Mouse (Mus musculus): ENCODE data around the gene Sde2. TPM values are rescaled to one million over a fixed set of nuclear protein-coding genes. Genes with fewer than 3 reads are reported as not detected.

Gene Sde2
- total RNA-seq, 2 experiments from 2014 or later: 23.4 to 24.5 TPM

GRCm38 (mm10) chr1:180901107-180901506, 50.2 kb downstream of the Sde2 start:
- H3K27ac ChIP-seq: no peak overlapping the region
- TF ChIP-seq CTCF (IDR thresholded peaks at IDR 0.05): peak; percentile 79
- no peak for DNase-seq (ENCODE audit: extremely low spot score in 1 of 2, low spot score in 2 of 2)
- intact Hi-C loops (cut with DNase I): loop anchor here (1.0 kb wide), 1 partner anchor 73 kb away; no protein-coding TSS in a partner anchor
- H3K4me3 ChIP-seq: no peak overlapping the region

DNA sequence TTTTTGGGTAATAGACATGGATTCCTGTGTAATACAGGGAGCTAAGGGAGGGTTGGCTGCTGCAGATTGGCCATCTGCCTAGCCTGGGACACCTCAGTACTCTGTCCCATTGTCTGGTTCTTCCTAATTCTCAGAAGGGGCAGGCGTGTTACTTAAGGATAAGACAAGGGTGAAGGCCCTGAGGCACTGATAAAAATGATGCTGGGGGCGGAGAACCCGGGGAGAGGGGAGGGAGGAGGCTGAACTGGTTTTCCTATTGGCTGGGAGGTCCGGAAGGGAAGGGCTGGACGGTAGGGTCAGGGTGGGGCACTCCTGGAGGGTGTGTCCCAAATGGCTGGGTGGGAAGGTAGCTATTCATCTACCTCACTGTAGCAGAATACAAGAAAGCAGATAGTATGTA, 52.0 kb downstream of the Sde2 start:
- intact Hi-C loops (cut with DNase I): no loop called here
- H3K4me3 ChIP-seq: no peak overlapping the region
- DNase-seq (ENCODE audit: extremely low spot score in 1 of 2, low spot score in 2 of 2): no peak
- TF ChIP-seq CTCF (IDR thresholded peaks at IDR 0.05): no peak
- no peak overlapping the region for H3K27ac ChIP-seq

DNA sequence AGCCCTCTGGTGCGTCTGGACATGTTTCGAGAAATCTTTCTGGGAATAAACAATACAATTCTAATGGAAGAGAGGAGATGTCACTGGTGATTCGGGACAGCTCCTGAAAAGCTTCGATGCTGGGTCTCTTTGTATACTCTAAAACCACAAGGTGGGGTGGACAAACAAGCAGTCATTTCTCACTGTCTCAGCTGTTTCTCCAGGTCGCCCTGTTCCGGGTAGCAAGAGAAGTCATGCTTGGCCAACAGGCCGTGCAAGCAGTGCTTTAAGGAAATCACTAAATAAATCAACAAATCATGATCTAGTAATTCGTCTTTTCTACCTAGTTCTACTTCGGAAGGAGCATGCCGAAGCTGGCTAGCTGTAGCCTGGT, 52.7 kb downstream of the Sde2 start:
- intact Hi-C loops (cut with DNase I): no loop called here

GRCm38 (mm10) chr1:180904039-180904814, 53.3 kb downstream of the Sde2 start, which contains the start of gene Pycr2:
Gene Pycr2 (plus strand): TSS chr1:180904293.
- intact Hi-C loops (cut with DNase I): no loop called here
- TF ChIP-seq CTCF (IDR thresholded peaks at IDR 0.05): no peak

More for the DNA sequence above, 52.7 kb downstream of the Sde2 start:
- peak overlapping the region; percentile 88 for H3K27ac ChIP-seq
- TF ChIP-seq CTCF (IDR thresholded peaks at IDR 0.05): no peak
- no peak for DNase-seq (ENCODE audit: extremely low spot score in 1 of 2, low spot score in 2 of 2)
- H3K4me3 ChIP-seq: peak overlapping the region; percentile 81

DNA sequence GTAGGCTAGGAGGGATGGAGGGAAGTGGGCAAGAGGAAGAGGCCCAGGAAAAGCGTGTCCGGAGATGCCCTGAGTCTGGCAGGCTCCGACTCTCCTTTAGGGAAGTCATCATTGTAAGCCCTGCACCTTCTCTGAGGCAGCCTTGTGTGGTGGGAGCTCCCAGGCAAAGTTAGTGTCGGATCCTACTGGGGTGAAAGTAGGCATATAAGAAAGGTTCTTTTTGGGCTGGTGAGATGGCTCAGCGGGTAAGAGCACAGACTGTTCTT, 53.8 kb downstream of the Sde2 start:
- intact Hi-C loops (cut with DNase I): no loop called here
- no peak for DNase-seq (ENCODE audit: extremely low spot score in 1 of 2, low spot score in 2 of 2)
- H3K4me3 ChIP-seq: peak overlapping the region; percentile 81
- no peak for TF ChIP-seq CTCF (IDR thresholded peaks at IDR 0.05)
- H3K27ac ChIP-seq: peak overlapping the region; percentile 81

More at GRCm38 (mm10) chr1:180904039-180904814, 53.3 kb downstream of the Sde2 start, which contains the start of gene Pycr2:
- H3K27ac ChIP-seq: peak within 1 kb of the TSS; percentile 88
- peak within 1 kb of the TSS; percentile 81 for H3K4me3 ChIP-seq
- peak; percentile 93 to 94 for DNase-seq (ENCODE audit: extremely low spot score in 1 of 2, low spot score in 2 of 2)

GRCm38 (mm10) chr1:180905307-180905706, 54.4 kb downstream of the Sde2 start:
- no peak for TF ChIP-seq CTCF (IDR thresholded peaks at IDR 0.05)

DNA sequence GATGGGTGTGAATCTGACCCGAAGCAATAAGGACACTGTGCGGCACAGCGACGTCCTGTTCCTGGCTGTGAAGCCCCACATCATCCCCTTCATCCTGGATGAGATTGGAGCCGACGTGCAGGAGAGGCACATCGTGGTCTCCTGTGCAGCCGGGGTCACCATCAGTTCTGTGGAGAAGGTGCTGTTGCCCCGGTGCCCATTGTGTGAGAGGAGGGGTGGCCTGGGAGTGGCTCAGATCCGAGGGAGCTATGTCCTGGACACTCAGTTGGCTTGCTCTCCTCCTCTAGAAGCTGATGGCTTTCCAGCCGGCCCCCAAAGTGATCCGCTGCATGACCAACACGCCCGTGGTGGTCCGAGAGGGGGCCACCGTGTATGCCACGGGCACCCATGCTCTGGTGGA, 54.9 kb downstream of the Sde2 start:
- Histone ChIP-seq H3K27ac (no peak overlapping the region), H3K4me3 (no peak overlapping the region)
- intact Hi-C loops (cut with DNase I): no loop called here
- TF ChIP-seq CTCF (IDR thresholded peaks at IDR 0.05): no peak
- DNase-seq (ENCODE audit: extremely low spot score in 1 of 2, low spot score in 2 of 2): no peak

More at GRCm38 (mm10) chr1:180905307-180905706, 54.4 kb downstream of the Sde2 start:
- Histone ChIP-seq H3K4me3 (peak overlapping the region; percentile 81), H3K27ac (no peak overlapping the region)
- intact Hi-C loops (cut with DNase I): no loop called here
- DNase-seq (ENCODE audit: extremely low spot score in 1 of 2, low spot score in 2 of 2): no peak

GRCm38 (mm10) chr1:180906461-180907147, 55.7 kb downstream of the Sde2 start:
- intact Hi-C loops (cut with DNase I): no loop called here
- no peak for DNase-seq (ENCODE audit: extremely low spot score in 1 of 2, low spot score in 2 of 2)
- Histone ChIP-seq H3K27ac (no peak overlapping the region), H3K4me3 (no peak overlapping the region)
- no peak for TF ChIP-seq CTCF (IDR thresholded peaks at IDR 0.05)

DNA sequence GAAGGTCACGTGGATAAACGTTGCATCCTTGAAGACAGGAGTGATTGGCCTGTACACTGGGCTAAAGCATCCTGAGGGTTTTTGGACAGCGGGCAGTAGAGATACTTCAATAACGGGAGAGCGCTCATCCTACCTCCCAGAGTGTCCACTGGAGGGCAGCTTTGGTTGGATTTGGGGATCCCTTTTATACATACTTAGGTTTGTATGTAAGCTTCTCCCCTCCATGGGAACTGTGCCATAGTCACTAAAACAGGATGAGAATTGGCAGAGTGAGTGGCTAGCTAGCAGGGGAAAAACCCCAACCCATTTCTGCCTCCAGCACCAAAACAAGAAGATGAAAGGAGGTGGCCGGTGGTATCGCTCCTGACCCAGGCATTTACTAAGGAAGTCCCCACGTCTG, 60.2 kb downstream of the Sde2 start:
- no peak overlapping the region for H3K27ac ChIP-seq
- intact Hi-C loops (cut with DNase I): no loop called here
- H3K4me3 ChIP-seq: no peak overlapping the region
- TF ChIP-seq CTCF (IDR thresholded peaks at IDR 0.05): peak; percentile 34
- DNase-seq (ENCODE audit: extremely low spot score in 1 of 2, low spot score in 2 of 2): no peak

GRCm38 (mm10) chr1:180911653-180912287, 60.8 kb downstream of the Sde2 start:
- intact Hi-C loops (cut with DNase I): no loop called here
- no peak overlapping the region for H3K27ac ChIP-seq
- H3K4me3 ChIP-seq: no peak overlapping the region
- no peak for TF ChIP-seq CTCF (IDR thresholded peaks at IDR 0.05)
- DNase-seq (ENCODE audit: extremely low spot score in 1 of 2, low spot score in 2 of 2): no peak

DNA sequence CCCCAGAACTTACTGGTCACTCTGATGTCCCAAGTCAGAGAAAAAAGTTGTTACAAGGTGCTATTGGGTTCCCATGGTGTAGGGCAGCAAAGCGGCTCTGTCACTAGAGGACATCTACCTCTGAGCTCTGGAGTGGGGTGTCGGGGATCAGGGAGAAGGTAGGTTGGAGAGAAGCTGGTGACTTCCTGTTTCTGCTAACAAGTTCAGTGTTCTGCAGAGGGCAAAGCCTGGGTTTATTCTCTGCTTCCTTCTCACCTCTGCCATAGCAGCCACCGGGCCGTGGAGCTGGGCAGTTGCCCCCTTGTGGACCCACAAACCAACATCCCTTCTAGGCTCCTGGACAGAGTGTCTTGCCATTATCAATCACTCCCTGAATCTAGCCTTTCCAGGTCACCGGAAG, 61.9 kb downstream of the Sde2 start:
- intact Hi-C loops (cut with DNase I): no loop called here
- no peak for TF ChIP-seq CTCF (IDR thresholded peaks at IDR 0.05)
- Histone ChIP-seq H3K27ac (no peak overlapping the region), H3K4me3 (no peak overlapping the region)
- no peak for DNase-seq (ENCODE audit: extremely low spot score in 1 of 2, low spot score in 2 of 2)

DNA sequence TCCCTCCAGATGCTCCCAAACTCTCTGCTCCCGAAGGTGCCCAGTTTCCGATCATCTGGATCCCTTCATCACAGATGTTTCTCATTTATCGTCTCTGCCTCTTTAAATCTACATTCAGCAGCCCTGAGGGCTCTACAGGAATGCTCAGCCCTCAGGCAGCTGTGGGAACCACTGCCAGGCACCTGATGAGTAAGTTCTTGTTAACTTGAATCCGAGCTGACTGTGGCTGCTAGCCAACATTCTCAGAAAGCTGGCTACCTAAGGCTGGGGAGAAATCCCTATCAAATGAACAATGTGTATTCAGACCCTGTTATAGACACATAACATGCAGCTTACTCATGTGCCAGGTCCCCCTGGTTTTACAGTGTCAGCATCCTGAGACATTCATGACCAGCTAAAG, 62.9 kb downstream of the Sde2 start:
- intact Hi-C loops (cut with DNase I): no loop called here
- Histone ChIP-seq H3K4me3 (no peak overlapping the region), H3K27ac (no peak overlapping the region)
- no peak for DNase-seq (ENCODE audit: extremely low spot score in 1 of 2, low spot score in 2 of 2)
- no peak for TF ChIP-seq CTCF (IDR thresholded peaks at IDR 0.05)
